Mouse (Mus musculus): ENCODE results near the gene Lyve1.
A peak's percentile ranks its signal among the peaks of the same experiment; 100 is the strongest.

The Lyve1 gene

DNA sequence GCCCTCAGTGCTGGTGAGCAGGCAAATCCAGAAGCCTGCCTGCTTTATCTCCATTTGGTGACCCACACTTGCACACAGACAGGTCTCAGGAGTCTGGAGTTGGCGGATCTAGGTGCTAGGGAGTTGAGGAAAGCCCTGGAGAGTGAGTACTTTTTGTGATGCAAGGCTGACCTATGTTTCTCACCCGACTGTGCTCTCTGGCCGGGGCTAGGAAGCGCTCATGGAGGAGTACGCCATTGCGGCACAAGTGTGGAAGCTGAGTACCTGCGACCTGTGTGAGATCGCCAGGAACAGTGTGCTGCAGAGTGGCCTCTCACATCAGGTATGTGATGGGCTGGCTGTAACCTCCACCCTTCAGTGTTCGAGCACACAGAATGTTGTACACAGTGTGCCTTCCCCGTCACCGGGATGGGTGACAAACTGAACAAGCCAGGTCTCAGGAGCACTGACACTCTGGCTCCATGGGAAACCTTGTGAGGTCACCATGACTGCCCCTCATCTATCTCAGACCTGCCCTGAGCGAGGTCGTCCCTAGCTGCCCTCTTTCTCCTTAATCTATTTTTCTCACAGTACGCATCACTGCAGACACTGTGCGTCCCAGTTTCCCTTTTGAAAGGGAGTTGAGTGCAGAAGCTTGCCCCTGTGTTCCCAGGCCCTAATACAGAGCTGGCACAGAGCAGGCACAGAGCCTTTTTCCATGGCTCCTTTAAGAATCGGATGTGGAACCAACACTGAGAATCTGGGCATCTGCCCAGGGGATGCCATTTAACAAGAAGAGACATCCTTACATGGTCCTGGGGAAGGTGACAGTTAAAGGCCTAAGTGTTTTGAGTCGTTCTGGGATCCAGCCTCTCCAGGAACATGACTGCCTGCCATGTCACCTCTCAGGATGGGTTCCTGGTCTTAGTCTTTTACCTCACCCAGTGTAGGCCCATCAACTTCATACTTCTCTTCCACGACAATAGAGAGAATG lies 53.2 kb downstream of the Lyve1 start:
- DNase-seq (ENCODE audit: low spot score in 2 of 2) = no peak

DNA sequence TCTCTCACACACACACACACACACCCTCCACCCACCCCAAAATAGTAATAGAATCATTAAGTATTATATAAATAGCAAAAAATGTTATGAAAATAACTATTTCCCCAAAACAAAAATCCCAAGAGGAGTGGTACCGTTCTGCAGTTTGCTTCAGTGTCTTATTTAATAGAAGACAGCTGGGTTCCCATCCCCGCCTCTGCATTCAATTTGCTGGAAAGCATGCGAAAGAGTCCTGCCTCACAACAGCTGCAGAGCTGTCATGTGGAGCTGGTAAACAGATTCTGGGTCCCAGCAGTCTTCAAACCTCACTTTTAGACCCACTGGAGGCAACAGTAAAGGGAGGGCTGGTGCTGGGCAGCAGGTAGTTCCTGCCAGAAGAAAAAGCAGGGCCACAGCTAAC lies 54.1 kb downstream of the Lyve1 start:
- peak in 1 of 2 experiments; percentile 31 for DNase-seq (ENCODE audit: low spot score in 2 of 2)

DNA sequence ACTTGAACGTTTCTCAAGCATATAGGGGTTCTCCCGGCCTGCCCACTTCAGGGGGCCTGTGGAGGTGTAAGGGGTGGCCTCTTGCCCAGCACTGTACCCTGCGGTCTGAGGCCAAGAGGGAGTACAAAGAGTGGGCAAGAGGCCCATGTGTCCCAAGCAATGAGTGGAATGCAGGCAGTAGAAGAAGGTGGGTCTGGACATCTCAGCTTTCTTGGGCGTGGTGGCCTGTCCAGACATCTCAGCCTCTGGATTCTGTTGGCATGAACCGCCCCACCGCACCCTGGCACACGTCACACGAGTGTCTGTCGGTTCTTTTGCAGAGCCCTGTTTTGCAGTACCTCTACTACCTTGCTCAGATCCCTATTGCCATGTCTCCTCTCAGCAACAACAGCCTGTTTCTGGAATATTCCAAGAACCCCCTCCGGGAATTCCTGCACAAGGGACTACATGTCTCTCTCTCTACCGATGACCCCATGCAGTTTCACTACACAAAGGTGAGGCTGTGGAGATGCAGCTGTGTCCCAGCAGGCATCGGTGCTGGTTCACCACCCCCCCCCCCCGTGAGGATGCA lies 55.5 kb downstream of the Lyve1 start:
- no peak for DNase-seq (ENCODE audit: low spot score in 2 of 2)

DNA sequence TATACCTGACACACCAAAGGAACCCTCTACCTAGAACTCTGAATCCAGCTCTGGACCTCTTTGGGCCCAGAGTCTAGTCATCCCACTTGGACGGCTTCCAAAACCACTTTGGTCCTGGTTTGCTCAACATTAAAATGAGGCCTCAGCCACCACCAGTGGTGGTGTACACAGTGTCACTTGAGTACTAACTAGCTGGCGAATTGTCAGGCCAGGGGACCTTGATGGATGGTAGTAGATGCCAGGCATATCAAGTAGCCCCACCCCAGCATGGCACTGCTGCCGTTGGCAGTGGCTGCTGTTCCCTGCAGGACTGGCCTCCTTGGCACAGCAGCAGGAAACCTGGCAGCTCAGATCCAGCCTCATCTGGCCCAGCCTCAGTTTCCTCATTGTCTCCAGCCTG lies 58.8 kb downstream of the Lyve1 start:
- peak in 1 of 2 experiments; percentile 60 for DNase-seq (ENCODE audit: low spot score in 2 of 2)

DNA sequence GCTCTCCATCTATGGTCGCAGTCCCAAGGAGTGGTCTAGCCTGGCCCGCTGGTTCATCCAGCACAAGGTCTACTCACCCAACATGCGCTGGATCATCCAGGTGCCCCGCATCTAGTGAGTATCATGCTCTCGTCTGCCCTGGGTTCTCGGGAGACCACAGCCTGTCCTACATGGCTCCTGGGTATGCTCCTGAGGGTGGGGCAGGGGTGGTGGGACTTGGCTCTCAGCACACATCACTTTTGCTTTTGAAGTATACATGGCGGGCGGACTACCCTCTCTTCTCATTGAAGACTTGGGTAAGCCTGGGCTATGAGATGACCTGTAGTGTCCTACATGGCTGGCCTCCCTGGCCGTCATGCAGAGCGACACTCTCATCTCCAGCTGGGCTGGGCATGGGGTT lies 59.9 kb downstream of the Lyve1 start:
- DNase-seq (ENCODE audit: low spot score in 2 of 2) = no peak

DNA sequence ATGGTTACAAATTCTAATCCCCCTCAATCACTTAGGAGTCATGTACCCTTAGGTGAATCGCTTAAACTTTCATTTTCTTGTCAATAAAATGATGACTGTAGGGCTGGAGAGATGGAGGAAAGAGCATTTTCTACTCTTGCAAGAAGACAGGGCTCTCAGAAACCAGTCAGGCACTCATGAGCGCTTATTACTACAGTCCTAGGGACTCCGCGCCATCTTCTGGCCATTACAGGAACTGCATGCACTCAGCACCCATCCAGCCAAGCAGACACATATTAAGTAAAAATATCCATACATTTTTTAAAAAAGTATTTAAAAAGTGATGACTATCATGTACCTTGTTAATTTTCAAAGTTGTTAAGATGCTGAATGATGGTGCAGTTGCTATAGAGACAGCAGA lies 62.0 kb downstream of the Lyve1 start:
- DNase-seq (ENCODE audit: low spot score in 2 of 2) = peak; percentile 91 to 95
